In the genomic region with DNA sequence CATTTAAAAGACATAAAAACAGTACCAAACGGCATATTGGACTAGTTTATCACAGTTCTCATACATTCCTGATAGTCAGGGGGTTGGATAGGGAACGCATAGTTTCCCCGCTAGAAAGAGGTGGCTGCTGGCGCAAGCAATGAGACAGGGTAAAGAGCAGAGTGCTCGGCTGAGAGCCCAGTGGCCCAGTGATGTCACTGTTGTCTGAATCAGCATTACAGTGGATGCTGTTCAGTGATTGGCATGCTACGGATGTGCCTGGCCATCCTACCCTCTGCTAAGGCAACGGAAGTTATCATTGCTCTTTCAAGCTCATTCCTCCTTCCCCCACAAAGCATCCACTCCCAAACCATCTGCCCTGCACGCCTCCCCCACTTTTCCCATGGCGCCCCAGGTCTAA, we compare ENCODE assay signal across 19 mouse cellular contexts. TPM values are rescaled to one million over a fixed set of nuclear protein-coding genes. Genes with fewer than 3 reads are reported as not detected.
DNase-seq lines count a peak whose midpoint lies in the region; ATAC-seq and TF ChIP-seq lines count a peak whose summit lies in the region.
"Had no signal": no experiment of that assay in that cellular context is flagged by ENCODE, and none has a peak within 500 bp of the region (broad histone marks: within the 10 kb centered on the region; RNA-seq: fewer than 3 reads in every experiment).

No protein-coding gene starts in this region.

- peak; percentile 34 for DNase-seq in kidney, adult 11 months
- no peak for DNase-seq in kidney, postnatal 10 days
- DNase-seq in lung, embryonic 14.5 days: peak; percentile 19
- no peak for DNase-seq in lung, postnatal 4 days
- DNase-seq in brain, adult 2 months (ENCODE audit: low read depth, low spot score): peak; percentile 26
- no peak for DNase-seq in gastrocnemius, postnatal 25 days
- DNase-seq: cerebellum, postnatal 25 days; heart, adult 11 months; right cerebral cortex, postnatal 25 days had no signal

- 67% methylated on average over 9 of the region's 9 CpGs for WGBS in lung, embryonic 14.5 days
- 83% methylated on average over 9 of the region's 9 CpGs for WGBS in intestine, embryonic 15.5 days

- H3K27ac ChIP-seq in lung, embryonic 14.5 days (ENCODE audit: low read depth): no peak overlapping the region
- 0 out of 2 replicates have a peak overlapping the region, but pooled peaks have one; percentile 22 for H3K27ac ChIP-seq in intestine, embryonic 15.5 days
- H3K27ac ChIP-seq: forebrain, embryonic 12.5 days; hindbrain, embryonic 13.5 days; limb, embryonic 13.5 days; lung, embryonic 15.5 days; neural tube, embryonic 15.5 days had no signal

- no peak for TF ChIP-seq CTCF in lung, embryonic 14.5 days (IDR thresholded peaks at IDR 0.05; ENCODE audit: low read depth)

- peaks cover 9% of the 10 kb centered on the region for H3K4me1 ChIP-seq in lung, embryonic 14.5 days (ENCODE audit: insufficient read depth)
- H3K4me1 ChIP-seq in intestine, embryonic 15.5 days (replicated peaks): peaks cover 27% of the 10 kb centered on the region; the same call in 1 of the 2 replicates
- H3K4me1 ChIP-seq: forebrain, embryonic 12.5 days; neural tube, embryonic 15.5 days had no signal

- no peak overlapping the region for H3K4me3 ChIP-seq in lung, embryonic 14.5 days (ENCODE audit: low read depth, low read length)
- no peak overlapping the region for H3K4me3 ChIP-seq in intestine, embryonic 15.5 days (replicated peaks)
- H3K4me3 ChIP-seq: forebrain, embryonic 12.5 days; hindbrain, embryonic 13.5 days; limb, embryonic 13.5 days; lung, embryonic 15.5 days; myocyte; neural tube, embryonic 15.5 days had no signal

- no peak overlapping the region for H3K9ac ChIP-seq in lung, embryonic 14.5 days
- no peak overlapping the region for H3K9ac ChIP-seq in intestine, embryonic 15.5 days
- H3K9ac ChIP-seq: forebrain, embryonic 12.5 days; hindbrain, embryonic 13.5 days; limb, embryonic 13.5 days; lung, embryonic 15.5 days; neural tube, embryonic 15.5 days had no signal

- no peaks in the 10 kb centered on the region for H3K9me3 ChIP-seq in lung, embryonic 14.5 days (ENCODE audit: low read depth, low read length)
- no peaks in the 10 kb centered on the region for H3K9me3 ChIP-seq in intestine, embryonic 15.5 days
- H3K9me3 ChIP-seq: forebrain, embryonic 12.5 days; hindbrain, embryonic 13.5 days; limb, embryonic 13.5 days; lung, embryonic 15.5 days; neural tube, embryonic 15.5 days had no signal

- no peaks in the 10 kb centered on the region; the same call in 1 of the 2 replicates for H3K36me3 ChIP-seq in lung, embryonic 14.5 days (ENCODE audit: insufficient read depth)
- H3K36me3 ChIP-seq in intestine, embryonic 15.5 days: no peaks in the 10 kb centered on the region
- H3K36me3 ChIP-seq: forebrain, embryonic 12.5 days; G1E; hindbrain, embryonic 13.5 days; limb, embryonic 13.5 days; lung, embryonic 15.5 days; neural tube, embryonic 15.5 days had no signal

- no peaks in the 10 kb centered on the region for H3K27me3 ChIP-seq in lung, embryonic 14.5 days (ENCODE audit: insufficient read depth, low read length)
- no peaks in the 10 kb centered on the region for H3K27me3 ChIP-seq in intestine, embryonic 15.5 days (replicated peaks)
- H3K27me3 ChIP-seq: forebrain, embryonic 12.5 days; hindbrain, embryonic 13.5 days; limb, embryonic 13.5 days; lung, embryonic 15.5 days; neural tube, embryonic 15.5 days had no signal

- no peak overlapping the region for H3K4me2 ChIP-seq in lung, embryonic 14.5 days
- no peak overlapping the region for H3K4me2 ChIP-seq in intestine, embryonic 15.5 days (replicated peaks)
- H3K4me2 ChIP-seq: forebrain, embryonic 12.5 days; hindbrain, embryonic 13.5 days; limb, embryonic 13.5 days; lung, embryonic 15.5 days; neural tube, embryonic 15.5 days had no signal

- ATAC-seq in lung, embryonic 14.5 days (ENCODE audit: insufficient read depth): no peak
- no peak for ATAC-seq in intestine, embryonic 15.5 days
- ATAC-seq: CD4-positive, CD25-positive, alpha-beta regulatory T cell, adult 4 months had no signal

RNA-seq across cellular contexts. Expression of gene Lgi2, which starts 32.6 kb away (rescaled TPM):
- polyA plus RNA-seq in lung, embryonic 14.5 days (2014; fragmentation: Nextera tagmentation; extraction: Ambion mirVana): 2.3 and 2.5 TPM in 2 replicates
- polyA plus RNA-seq in intestine, embryonic 15.5 days (2015; fragmentation: Nextera tagmentation; extraction: Ambion mirVana): 8.5 and 9.4 TPM in 2 replicates
- 1 to 10 TPM; 1.4 TPM for total RNA-seq in gastrocnemius, postnatal 25 days (2021)
- total RNA-seq: megakaryocyte-erythroid progenitor cell, adult 5-6 weeks had no signal
- polyA plus RNA-seq: CD4-positive, CD25-positive, alpha-beta regulatory T cell, adult 4 months; G1E had no signal

Comparison
In these comparisons a context has a peak if more than half of its experiments do, and no peak if none do; other contexts are left out.
1. DNase-seq: peak in kidney, adult 11 months (single experiment), lung, embryonic 14.5 days (single experiment) and brain, adult 2 months (single experiment); none in kidney, postnatal 10 days (single experiment), lung, postnatal 4 days (0 of 2) and gastrocnemius, postnatal 25 days (single experiment).